8 mouse cellular contexts compared by ENCODE assay signal in genomic region chr10:89874036-89874435, GRCm38 (mm10). TPM values are rescaled to one million over a fixed set of nuclear protein-coding genes. Genes with fewer than 3 reads are reported as not detected.
DNase-seq lines count a peak whose midpoint lies in the region; ATAC-seq lines count a peak whose summit lies in the region.

No protein-coding gene starts in this region.

- 9% methylated on average over 8 of the region's 8 CpGs for WGBS in kidney, embryonic 14.5 days
- WGBS in hindbrain, embryonic 13.5 days, result 8% methylated on average over 8 of the region's 8 CpGs
- 4% methylated on average over 8 of the region's 8 CpGs for WGBS in midbrain, embryonic 14.5 days

- no peak overlapping the region for H3K27ac ChIP-seq in kidney, embryonic 14.5 days (ENCODE audit: low read depth, low read length)
- peak overlapping the region; percentile 97 for H3K27ac ChIP-seq in hindbrain, embryonic 13.5 days
- H3K27ac ChIP-seq in midbrain, embryonic 14.5 days (replicated peaks; ENCODE audit: low read depth, low read length), result peak overlapping the region; percentile 97; the same call in 1 of the 2 replicates

- H3K36me3 ChIP-seq in kidney, embryonic 14.5 days (ENCODE audit: control insufficient read depth, insufficient read depth, low read length), result no peaks in the 10 kb centered on the region
- no peaks in the 10 kb centered on the region for H3K36me3 ChIP-seq in hindbrain, embryonic 13.5 days
- H3K36me3 ChIP-seq in midbrain, embryonic 14.5 days (ENCODE audit: control insufficient read depth, insufficient read depth, low read length), result no peaks in the 10 kb centered on the region

- no peak for DNase-seq in kidney, adult 18-20 months
- peak; percentile 5 for DNase-seq in embryo, embryonic 9.5 days (ENCODE audit: extremely low spot score)
- peak; percentile 45 for DNase-seq in midbrain, embryonic 14.5 days
- DNase-seq in yolk sac, embryonic 10.5 days (ENCODE audit: low spot score), result no peak
- DNase-seq in thymus, postnatal 36 days, result no peak

- peak overlapping the region; percentile 98 for H3K4me2 ChIP-seq in kidney, embryonic 14.5 days (replicated peaks; ENCODE audit: low read depth, low read length)
- peak overlapping the region; percentile 79 for H3K4me2 ChIP-seq in hindbrain, embryonic 13.5 days
- H3K4me2 ChIP-seq in midbrain, embryonic 14.5 days (ENCODE audit: low read length), result peak overlapping the region; percentile 67

- H3K27me3 ChIP-seq in kidney, embryonic 14.5 days (ENCODE audit: control insufficient read depth, insufficient read depth, low read length), result peaks cover 23% of the 10 kb centered on the region
- H3K27me3 ChIP-seq in hindbrain, embryonic 13.5 days, result no peaks in the 10 kb centered on the region
- no peaks in the 10 kb centered on the region for H3K27me3 ChIP-seq in midbrain, embryonic 14.5 days (ENCODE audit: control insufficient read depth, insufficient read depth, low read length)

- H3K9ac ChIP-seq in kidney, embryonic 14.5 days (ENCODE audit: low read depth, low read length), result 0 out of 2 replicates have a peak overlapping the region, but pooled peaks have one; percentile 48
- peak overlapping the region; percentile 90 for H3K9ac ChIP-seq in hindbrain, embryonic 13.5 days
- peak overlapping the region; percentile 94 for H3K9ac ChIP-seq in midbrain, embryonic 14.5 days (replicated peaks; ENCODE audit: low read length)

- H3K4me1 ChIP-seq in kidney, embryonic 14.5 days (ENCODE audit: control insufficient read depth, insufficient read depth, low read length), result peaks cover 6% of the 10 kb centered on the region; the same call in 1 of the 2 replicates
- peaks cover 20% of the 10 kb centered on the region for H3K4me1 ChIP-seq in hindbrain, embryonic 13.5 days (replicated peaks)
- peaks cover 12% of the 10 kb centered on the region for H3K4me1 ChIP-seq in midbrain, embryonic 14.5 days (ENCODE audit: control insufficient read depth, insufficient read depth, low read length)

- peak overlapping the region; percentile 58 for H3K4me3 ChIP-seq in kidney, embryonic 14.5 days (ENCODE audit: low read length)
- H3K4me3 ChIP-seq in hindbrain, embryonic 13.5 days, result peak overlapping the region; percentile 79
- peak overlapping the region; percentile 82 for H3K4me3 ChIP-seq in midbrain, embryonic 14.5 days (replicated peaks; ENCODE audit: low read depth, low read length)

- no peaks in the 10 kb centered on the region for H3K9me3 ChIP-seq in kidney, embryonic 14.5 days (ENCODE audit: control insufficient read depth, low read length)
- H3K9me3 ChIP-seq in hindbrain, embryonic 13.5 days, result no peaks in the 10 kb centered on the region
- H3K9me3 ChIP-seq in midbrain, embryonic 14.5 days (ENCODE audit: control insufficient read depth, low read length), result no peaks in the 10 kb centered on the region

- no peak for ATAC-seq in kidney, embryonic 14.5 days (ENCODE audit: low FRiP score, low TSS enrichment)
- ATAC-seq in hindbrain, embryonic 13.5 days (ENCODE audit: low FRiP score), result no peak
- ATAC-seq in midbrain, embryonic 14.5 days (ENCODE audit: low FRiP score, low TSS enrichment), result no peak
- ATAC-seq in CD4-positive, CD25-positive, alpha-beta regulatory T cell, adult 4 months, result no peak

RNA-seq across cellular contexts. Expression of gene Anks1b, which starts 0.7 kb away (rescaled TPM):
- polyA plus RNA-seq in kidney, embryonic 14.5 days (2014; fragmentation: Nextera tagmentation; extraction: Ambion mirVana), result 4.2 and 4.4 TPM in 2 replicates
- polyA plus RNA-seq in hindbrain, embryonic 13.5 days (2015; fragmentation: Nextera tagmentation; extraction: Ambion mirVana), result 52.2 and 55.0 TPM in 2 replicates
- polyA plus RNA-seq in midbrain, embryonic 14.5 days (2014; fragmentation: Nextera tagmentation; extraction: Ambion mirVana), result 73.1 and 78.1 TPM in 2 replicates
- polyA plus RNA-seq in CD4-positive, CD25-positive, alpha-beta regulatory T cell, adult 4 months (2017; shearing (Covaris generic)), result not detected

Comparison
In these comparisons a context has a peak if more than half of its experiments do, and no peak if none do; other contexts are left out.
1. DNase-seq: peak in embryo, embryonic 9.5 days (single experiment) and midbrain, embryonic 14.5 days (single experiment); none in kidney, adult 18-20 months (single experiment), yolk sac, embryonic 10.5 days (single experiment) and thymus, postnatal 36 days (0 of 2).
2. Peak in every context shown above with its lines, with median percentiles within 50 percentile points of each other: H3K4me2 ChIP-seq, H3K4me3 ChIP-seq and H3K9ac ChIP-seq.